Mouse (Mus musculus) right cerebral cortex, postnatal 10 days (tissue): Measurements from ENCODE around the gene Homer3.

Source experiments
- DNase-seq, 2 experiments: peaks; one replicate each; pipeline ENCODE4 v3.0.0; 2021; ENCODE audit warnings: low spot score in 2 of 2

The Homer3 gene

DNA sequence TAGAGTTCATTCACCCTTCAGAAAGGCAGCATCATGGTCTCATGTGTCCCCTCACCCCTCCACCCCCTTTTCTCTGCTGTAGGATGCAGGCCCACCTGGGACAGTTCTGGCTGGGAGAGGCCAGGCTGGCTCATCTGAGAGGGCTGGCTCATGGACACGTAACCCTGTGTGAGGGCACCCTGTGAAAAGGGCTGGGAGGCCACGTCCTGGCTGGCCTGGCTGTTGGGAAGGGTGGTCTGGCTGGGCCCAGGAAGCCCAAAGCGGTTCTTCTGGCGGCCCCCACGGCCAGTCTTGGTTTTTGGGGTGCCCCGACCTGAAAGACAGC is 50.2 kb downstream of the Homer3 start:
- no peak for DNase-seq

- DNase-seq: no peak
Measured at GRCm38 (mm10) chr8:70338931-70339330, 56.3 kb downstream of the Homer3 start.

GRCm38 (mm10) chr8:70340659-70341058 is 58.0 kb downstream of the Homer3 start:
- DNase-seq: no peak

- no peak for DNase-seq
Measured at GRCm38 (mm10) chr8:70342007-70342406, 59.4 kb downstream of the Homer3 start.

GRCm38 (mm10) chr8:70343076-70343475 is 60.4 kb downstream of the Homer3 start:
- DNase-seq: no peak

DNA sequence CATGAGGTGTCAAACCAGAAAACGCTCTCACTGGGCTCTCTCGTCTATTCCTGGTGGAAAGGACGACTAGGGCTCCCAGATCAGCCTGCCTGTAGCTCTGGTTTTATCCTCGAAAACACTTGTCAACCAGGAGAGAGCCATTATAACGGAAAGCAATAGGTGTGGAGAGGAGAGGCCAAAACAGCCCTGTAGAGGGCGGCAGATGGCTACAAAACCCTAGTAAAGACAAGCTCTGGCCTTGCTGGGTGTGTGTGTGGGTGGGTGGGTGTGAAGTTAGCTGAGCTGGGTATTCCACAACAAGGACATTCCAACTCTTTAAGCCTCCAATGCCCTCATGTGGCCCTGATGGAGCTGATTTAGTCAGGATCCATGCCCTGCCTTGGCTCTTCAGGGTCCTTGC is 61.1 kb downstream of the Homer3 start:
- peak in 1 of 2 experiments; percentile 64 for DNase-seq
